ENCODE assay signal across 8 mouse cellular contexts in the genomic region with DNA sequence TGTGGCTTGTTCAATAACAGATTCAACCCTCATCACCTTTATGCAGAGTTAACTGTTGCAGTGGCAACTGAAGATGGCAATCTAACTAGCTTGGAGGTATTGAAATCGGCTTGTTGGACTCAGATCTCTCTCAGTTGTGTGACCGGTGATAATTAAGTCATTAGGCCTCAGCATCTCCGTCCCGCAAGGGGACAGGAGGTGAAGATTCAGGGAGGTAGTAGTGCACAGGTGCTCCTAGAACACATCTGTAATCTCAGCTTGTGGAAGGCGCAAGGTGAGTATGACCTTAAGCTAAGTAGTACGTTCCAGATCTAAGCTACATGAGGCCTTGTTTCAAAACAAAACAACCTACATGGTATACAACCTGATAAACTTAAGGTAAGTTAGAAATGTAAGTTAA. TPM values are rescaled to one million over a fixed set of nuclear protein-coding genes. Genes with fewer than 3 reads are reported as not detected.
DNase-seq lines count a peak whose midpoint lies in the region; ATAC-seq and TF ChIP-seq lines count a peak whose summit lies in the region.

No protein-coding gene starts in this region.

- H3K36me3 ChIP-seq in kidney, postnatal 0 days (ENCODE audit: insufficient read depth, low read length): peaks cover 21% of the 10 kb centered on the region; the same call in 1 of the 2 replicates
- peaks cover 35% of the 10 kb centered on the region for H3K36me3 ChIP-seq in embryonic facial prominence, embryonic 12.5 days
- peaks cover 27% of the 10 kb centered on the region for H3K36me3 ChIP-seq in forebrain, embryonic 15.5 days
- peaks cover 19% of the 10 kb centered on the region for H3K36me3 ChIP-seq in midbrain, embryonic 11.5 days (ENCODE audit: control insufficient read depth, insufficient read depth, low read length)
- H3K36me3 ChIP-seq in thymus, adult 2 months (ENCODE audit: control insufficient read depth, insufficient read depth, low read length): peaks cover 29% of the 10 kb centered on the region

- H3K9me3 ChIP-seq in kidney, postnatal 0 days (replicated peaks; ENCODE audit: low read length): no peaks in the 10 kb centered on the region
- no peaks in the 10 kb centered on the region for H3K9me3 ChIP-seq in embryonic facial prominence, embryonic 12.5 days
- no peaks in the 10 kb centered on the region for H3K9me3 ChIP-seq in forebrain, embryonic 15.5 days
- H3K9me3 ChIP-seq in midbrain, embryonic 11.5 days (ENCODE audit: control insufficient read depth, low read length): no peaks in the 10 kb centered on the region

- H3K4me1 ChIP-seq in kidney, postnatal 0 days (replicated peaks; ENCODE audit: insufficient read depth, low read length): no peaks in the 10 kb centered on the region
- peaks cover 7% of the 10 kb centered on the region; the same call in 1 of the 2 replicates for H3K4me1 ChIP-seq in embryonic facial prominence, embryonic 12.5 days
- peaks cover 21% of the 10 kb centered on the region for H3K4me1 ChIP-seq in forebrain, embryonic 15.5 days
- H3K4me1 ChIP-seq in midbrain, embryonic 11.5 days (ENCODE audit: control insufficient read depth, insufficient read depth, low read length): peaks cover 7% of the 10 kb centered on the region
- no peaks in the 10 kb centered on the region for H3K4me1 ChIP-seq in thymus, adult 2 months (replicated peaks; ENCODE audit: control insufficient read depth, insufficient read depth, low read length)

- no peak overlapping the region for H3K9ac ChIP-seq in kidney, postnatal 0 days (ENCODE audit: low read depth, low read length)
- peak overlapping the region; percentile 39 for H3K9ac ChIP-seq in embryonic facial prominence, embryonic 12.5 days
- no peak overlapping the region for H3K9ac ChIP-seq in forebrain, embryonic 15.5 days (replicated peaks)
- H3K9ac ChIP-seq in midbrain, embryonic 11.5 days (ENCODE audit: low read length): peak overlapping the region; percentile 16; the same call in 1 of the 2 replicates

- TF ChIP-seq POLR2A in thymus, adult 2 months (IDR thresholded peaks at IDR 0.05; ENCODE audit: control insufficient read depth, extremely low read depth, insufficient read depth, low read length, poor library complexity): no peak

- no peak overlapping the region for H3K4me3 ChIP-seq in kidney, postnatal 0 days (replicated peaks; ENCODE audit: low read depth, low read length)
- peak overlapping the region; percentile 94; the same call in 1 of the 2 replicates for H3K4me3 ChIP-seq in embryonic facial prominence, embryonic 12.5 days
- peak overlapping the region; percentile 65; the same call in 1 of the 2 replicates for H3K4me3 ChIP-seq in forebrain, embryonic 15.5 days
- no peak overlapping the region for H3K4me3 ChIP-seq in midbrain, embryonic 11.5 days (ENCODE audit: low read depth, low read length)
- no peak overlapping the region for H3K4me3 ChIP-seq in thymus, adult 2 months (ENCODE audit: control insufficient read depth, insufficient read depth, low read length)

- 52% methylated on average over 6 of the region's 6 CpGs for WGBS in kidney, postnatal 0 days
- WGBS in embryonic facial prominence, embryonic 12.5 days: 55% methylated on average over 6 of the region's 6 CpGs
- WGBS in forebrain, embryonic 15.5 days: 59% methylated on average over 6 of the region's 6 CpGs
- WGBS in midbrain, embryonic 11.5 days: 57% methylated on average over 6 of the region's 6 CpGs
- WGBS in thymus, adult 2 months: 66% methylated on average over 6 of the region's 6 CpGs

- no peak overlapping the region for H3K27ac ChIP-seq in kidney, postnatal 0 days
- H3K27ac ChIP-seq in embryonic facial prominence, embryonic 12.5 days: no peak overlapping the region
- no peak overlapping the region for H3K27ac ChIP-seq in forebrain, embryonic 15.5 days (replicated peaks)
- H3K27ac ChIP-seq in midbrain, embryonic 11.5 days (ENCODE audit: low read depth, low read length): no peak overlapping the region
- no peak overlapping the region for H3K27ac ChIP-seq in thymus, adult 2 months (ENCODE audit: control insufficient read depth, insufficient read depth, low read length)

- no peaks in the 10 kb centered on the region for H3K27me3 ChIP-seq in kidney, postnatal 0 days (ENCODE audit: insufficient read depth, low read length)
- H3K27me3 ChIP-seq in embryonic facial prominence, embryonic 12.5 days: no peaks in the 10 kb centered on the region
- no peaks in the 10 kb centered on the region for H3K27me3 ChIP-seq in forebrain, embryonic 15.5 days
- H3K27me3 ChIP-seq in midbrain, embryonic 11.5 days (ENCODE audit: control insufficient read depth, insufficient read depth, low read length): no peaks in the 10 kb centered on the region
- H3K27me3 ChIP-seq in thymus, adult 2 months (ENCODE audit: control insufficient read depth, insufficient read depth, low read length): no peaks in the 10 kb centered on the region

- ATAC-seq in kidney, postnatal 0 days (replicated peaks; ENCODE audit: low FRiP score, low read depth): no peak
- no peak for ATAC-seq in embryonic facial prominence, embryonic 12.5 days (ENCODE audit: insufficient number of reproducible peaks, insufficient read depth, low FRiP score, low TSS enrichment)
- ATAC-seq in forebrain, embryonic 15.5 days (replicated peaks): peak; percentile 29; the same call in 1 of the 2 replicates
- peak; percentile 17; the same call in 1 of the 2 replicates for ATAC-seq in midbrain, embryonic 11.5 days (ENCODE audit: low FRiP score)

- DNase-seq in kidney, postnatal 0 days (ENCODE audit: low spot score): no peak
- DNase-seq in kidney, postnatal 25 days: no peak
- no peak for DNase-seq in midbrain, embryonic 11.5 days (ENCODE audit: low spot score, missing footprints)
- no peak for DNase-seq in right cerebral cortex, postnatal 25 days
- DNase-seq in thymus, adult 2 months: no peak
- DNase-seq in cerebellum, adult 11 months: no peak

- H3K4me2 ChIP-seq in kidney, postnatal 0 days (ENCODE audit: low read length): peak overlapping the region; percentile 34; the same call in 1 of the 2 replicates
- H3K4me2 ChIP-seq in embryonic facial prominence, embryonic 12.5 days (replicated peaks): peak overlapping the region; percentile 32
- H3K4me2 ChIP-seq in forebrain, embryonic 15.5 days (replicated peaks): peak overlapping the region; percentile 13; the same call in 1 of the 2 replicates
- H3K4me2 ChIP-seq in midbrain, embryonic 11.5 days: no peak overlapping the region

- no peak; the same call in 1 of the 2 replicates for TF ChIP-seq CTCF in kidney, postnatal 0 days (IDR thresholded peaks at IDR 0.05; ENCODE audit: low read depth)
- no peak for TF ChIP-seq CTCF in thymus, adult 2 months (IDR thresholded peaks at IDR 0.05; ENCODE audit: borderline replicate concordance, control insufficient read depth, extremely low read depth, insufficient read depth, low read length, poor library complexity)

RNA-seq across cellular contexts. Expression of a gene that starts 0.5 kb away (rescaled TPM):
- 591 and 663 TPM in 2 replicates for polyA plus RNA-seq in kidney, postnatal 0 days (2015; fragmentation: Nextera tagmentation; extraction: Ambion mirVana)
- polyA plus RNA-seq in embryonic facial prominence, embryonic 12.5 days (2016; fragmentation: Nextera tagmentation; extraction: Ambion mirVana): 701 and 762 TPM in 2 replicates
- 550 and 591 TPM in 2 replicates for polyA plus RNA-seq in forebrain, embryonic 15.5 days (2015; fragmentation: Nextera tagmentation; extraction: Ambion mirVana)
- polyA plus RNA-seq in midbrain, embryonic 11.5 days (2014; fragmentation: Nextera tagmentation; extraction: Ambion mirVana): 778 and 875 TPM in 2 replicates
- polyA plus RNA-seq in thymus, adult 2 months (2012; rRNA removed): 81.6 and 108 TPM in 2 replicates

RNA-seq across cellular contexts. Expression of a gene that starts 50.1 kb away (rescaled TPM):
- not detected in 2 replicates for polyA plus RNA-seq in kidney, postnatal 0 days (2015; fragmentation: Nextera tagmentation; extraction: Ambion mirVana)
- not detected in 2 replicates for polyA plus RNA-seq in embryonic facial prominence, embryonic 12.5 days (2016; fragmentation: Nextera tagmentation; extraction: Ambion mirVana)
- polyA plus RNA-seq in forebrain, embryonic 15.5 days (2015; fragmentation: Nextera tagmentation; extraction: Ambion mirVana): not detected in 2 replicates
- not detected in 2 replicates for polyA plus RNA-seq in midbrain, embryonic 11.5 days (2014; fragmentation: Nextera tagmentation; extraction: Ambion mirVana)
- polyA plus RNA-seq in thymus, adult 2 months (2012; rRNA removed): 4.1 and 5.3 TPM in 2 replicates

RNA-seq across cellular contexts. Expression of a gene that starts 50.5 kb away (rescaled TPM):
- polyA plus RNA-seq in kidney, postnatal 0 days (2015; fragmentation: Nextera tagmentation; extraction: Ambion mirVana): 3.5 and 3.8 TPM in 2 replicates
- 8.1 and 8.3 TPM in 2 replicates for polyA plus RNA-seq in embryonic facial prominence, embryonic 12.5 days (2016; fragmentation: Nextera tagmentation; extraction: Ambion mirVana)
- 3.6 TPM in 2 replicates for polyA plus RNA-seq in forebrain, embryonic 15.5 days (2015; fragmentation: Nextera tagmentation; extraction: Ambion mirVana)
- polyA plus RNA-seq in midbrain, embryonic 11.5 days (2014; fragmentation: Nextera tagmentation; extraction: Ambion mirVana): 5.3 and 6.3 TPM in 2 replicates
- polyA plus RNA-seq in thymus, adult 2 months (2012; rRNA removed): 5.8 and 5.9 TPM in 2 replicates

Comparison
In these comparisons a context has a peak if more than half of its experiments do, and no peak if none do; other contexts are left out.
1. ATAC-seq: peak in forebrain, embryonic 15.5 days (single experiment) and midbrain, embryonic 11.5 days (single experiment); none in kidney, postnatal 0 days (single experiment) and embryonic facial prominence, embryonic 12.5 days (single experiment).
2. H3K4me3 ChIP-seq: peak in embryonic facial prominence, embryonic 12.5 days (single experiment) and forebrain, embryonic 15.5 days (single experiment); none in kidney, postnatal 0 days (single experiment), midbrain, embryonic 11.5 days (single experiment) and thymus, adult 2 months (single experiment).
3. H3K9ac ChIP-seq: peak in embryonic facial prominence, embryonic 12.5 days (single experiment) and midbrain, embryonic 11.5 days (single experiment); none in kidney, postnatal 0 days (single experiment) and forebrain, embryonic 15.5 days (single experiment).